Mouse (Mus musculus) midbrain, embryonic 15.5 days (tissue): ENCODE measurements around the gene Prdx5. TPM values are rescaled to one million over a fixed set of nuclear protein-coding genes. Genes with fewer than 3 reads are reported as not detected.

Experiments used
- ATAC-seq: fragments of 200-750 bp; cut with Nextera tagmentation; replicated peaks from 2 replicates; pipeline ENCODE4 v1.8.0; 2017; ENCODE audit warnings: moderate TSS enrichment
- H3K27ac ChIP-seq: fragments of 300-500 bp; sonication (generic); 2 replicates; pipeline ENCODE4 v1.5.1; 2015; ENCODE audit warnings: mild to moderate bottlenecking, inconsistent platforms
- H3K27me3 ChIP-seq: fragments of 300-500 bp; sonication (generic); replicated peaks from 2 replicates; pipeline ENCODE4 v1.6.1; 2015; ENCODE audit warnings: inconsistent platforms
- H3K36me3 ChIP-seq: fragments of 300-500 bp; sonication (generic); replicated peaks from 2 replicates; pipeline ENCODE4 v1.6.1; 2015; ENCODE audit warnings: inconsistent platforms
- H3K4me1 ChIP-seq: fragments of 300-500 bp; sonication (generic); 2 replicates; pipeline ENCODE4 v1.6.1; 2015; ENCODE audit warnings: inconsistent platforms
- H3K4me2 ChIP-seq: fragments of 300-500 bp; sonication (generic); 2 replicates; pipeline ENCODE4 v1.6.1; 2015; ENCODE audit warnings: inconsistent platforms, mild to moderate bottlenecking, moderate library complexity
- H3K4me3 ChIP-seq: fragments of 300-500 bp; sonication (generic); 2 replicates; pipeline ENCODE4 v1.5.1; 2015; ENCODE audit warnings: mild to moderate bottlenecking, inconsistent platforms
- H3K9ac ChIP-seq: fragments of 300-500 bp; sonication (generic); 2 replicates; pipeline ENCODE4 v1.6.1; 2015; ENCODE audit warnings: mild to moderate bottlenecking, inconsistent platforms
- H3K9me3 ChIP-seq: fragments of 300-500 bp; sonication (generic); 2 replicates; pipeline ENCODE4 v1.6.1; 2016; ENCODE audit warnings: inconsistent platforms
- WGBS: fragments of 180-500 bp; shearing (Covaris S2); methylation state at CpG from one replicate; pipeline ENCODE4 v1.1.7; 2015; ENCODE audit warnings: mixed read lengths; 5-methylcytosine and 5-hydroxymethylcytosine counted together
- polyA plus RNA-seq: library from polyadenylated mRNA; unstranded; fragments of >200 nt; fragmentation: Nextera tagmentation; extraction: Ambion mirVana; gene quantifications from 2 replicates; pipeline ENCODE4 v1.2.1, GENCODE M21; 2015

The Prdx5 gene
- 325 and 351 TPM in 2 replicates for polyA plus RNA-seq

DNA sequence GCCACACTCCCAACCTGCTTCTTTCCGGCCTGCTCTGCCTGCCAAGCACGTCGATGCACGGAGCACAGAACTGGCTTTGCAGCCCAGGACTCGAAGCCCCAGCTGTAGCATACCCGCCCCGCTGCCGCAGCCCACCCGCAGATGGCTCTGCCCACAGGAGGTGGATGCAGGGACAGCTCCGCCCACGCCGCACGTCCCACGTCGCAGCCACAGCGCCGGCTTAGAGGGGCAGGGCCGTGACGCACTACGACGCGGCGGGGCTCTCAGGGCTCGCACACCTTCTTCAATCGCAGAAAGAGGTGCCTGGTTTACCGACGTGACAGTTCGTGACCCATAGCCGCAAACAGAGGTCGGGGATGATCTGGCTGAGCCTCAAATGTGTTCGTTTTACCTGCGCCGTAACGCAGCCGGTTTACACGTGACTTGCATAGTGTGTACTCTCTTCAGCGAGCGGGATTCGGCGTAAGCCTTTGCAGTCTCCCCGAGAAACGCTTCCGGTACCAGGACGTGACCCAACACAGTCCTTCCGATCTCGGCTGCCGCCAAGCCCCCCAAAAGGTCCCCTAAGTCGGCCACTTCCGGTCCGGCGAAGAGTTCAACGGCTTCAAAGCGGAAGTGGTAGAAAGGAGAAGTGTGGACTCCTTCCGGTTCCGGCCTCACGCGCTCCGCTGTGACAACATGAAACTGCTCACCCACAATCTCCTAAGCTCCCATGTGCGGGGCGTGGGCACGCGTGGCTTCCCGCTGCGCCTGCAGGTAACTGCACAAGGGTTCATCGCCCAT is at the start of gene Prdx5, which contains the start of gene Trmt112:
TSS of gene Prdx5 (minus strand) at position 600 of the 783 bp plus-strand sequence.
TSS of gene Trmt112 (plus strand) at position 192 of the 783 bp plus-strand sequence.
- Histone ChIP-seq H3K9ac (peak within 1 kb of the TSS; percentile 70), H3K4me2 (peak within 1 kb of the TSS; percentile 72), H3K27ac (peak within 1 kb of the TSS; percentile 98), H3K27me3 (no peaks in the 10 kb centered on the region), H3K9me3 (no peaks in the 10 kb centered on the region), H3K4me1 (peaks cover 34% of the 10 kb centered on the region), H3K36me3 (peaks cover 18% of the 10 kb centered on the region), H3K4me3 (peak within 1 kb of the TSS; percentile 68)
- 0% methylated on average over 65 of the region's 65 CpGs for WGBS
- ATAC-seq, result peak; percentile 96

GRCm38 (mm10) chr19:6956461-6956860 is 46.6 kb upstream of the Prdx5 start:
- Histone ChIP-seq H3K9ac (no peak overlapping the region), H3K4me2 (no peak overlapping the region), H3K4me1 (peaks cover 13% of the 10 kb centered on the region), H3K9me3 (no peaks in the 10 kb centered on the region), H3K36me3 (no peaks in the 10 kb centered on the region), H3K27ac (no peak overlapping the region), H3K4me3 (no peak overlapping the region), H3K27me3 (no peaks in the 10 kb centered on the region)
- 81% methylated on average over 10 of the region's 10 CpGs for WGBS
- no peak for ATAC-seq

GRCm38 (mm10) chr19:6955424-6955823 is 45.5 kb upstream of the Prdx5 start:
- 91% methylated on average over 7 of the region's 7 CpGs for WGBS
- H3K9ac ChIP-seq, result no peak overlapping the region

GRCm38 (mm10) chr19:6954046-6954445 is 44.1 kb upstream of the Prdx5 start:
- H3K27me3 ChIP-seq, result no peaks in the 10 kb centered on the region
- WGBS, result 56% methylated on average over 9 of the region's 9 CpGs
- no peak overlapping the region for H3K27ac ChIP-seq

More at GRCm38 (mm10) chr19:6955424-6955823, 45.5 kb upstream of the Prdx5 start:
- Histone ChIP-seq H3K4me1 (peaks cover 14% of the 10 kb centered on the region), H3K27me3 (no peaks in the 10 kb centered on the region), H3K36me3 (no peaks in the 10 kb centered on the region), H3K27ac (no peak overlapping the region), H3K4me2 (no peak overlapping the region), H3K4me3 (no peak overlapping the region), H3K9me3 (no peaks in the 10 kb centered on the region)
- ATAC-seq, result no peak

GRCm38 (mm10) chr19:6952712-6953037 is 42.8 kb upstream of the Prdx5 start:
- ATAC-seq, result no peak
- no peaks in the 10 kb centered on the region for H3K27me3 ChIP-seq
- H3K4me3 ChIP-seq, result peak overlapping the region; percentile 62

More at GRCm38 (mm10) chr19:6954046-6954445, 44.1 kb upstream of the Prdx5 start:
- ATAC-seq, result no peak
- Histone ChIP-seq H3K4me1 (peaks cover 23% of the 10 kb centered on the region), H3K36me3 (no peaks in the 10 kb centered on the region), H3K4me2 (no peak overlapping the region), H3K9ac (no peak overlapping the region), H3K9me3 (no peaks in the 10 kb centered on the region), H3K4me3 (no peak overlapping the region)

GRCm38 (mm10) chr19:6951994-6952711 is 42.2 kb upstream of the Prdx5 start:
- Histone ChIP-seq H3K36me3 (no peaks in the 10 kb centered on the region), H3K27ac (peak overlapping the region; percentile 94), H3K4me3 (peak overlapping the region; percentile 62), H3K9ac (peak overlapping the region; percentile 61), H3K27me3 (no peaks in the 10 kb centered on the region), H3K9me3 (no peaks in the 10 kb centered on the region), H3K4me1 (peaks cover 23% of the 10 kb centered on the region), H3K4me2 (peak overlapping the region; percentile 90)
- 4% methylated on average over 31 of the region's 31 CpGs for WGBS
- peak; percentile 35 for ATAC-seq

More at GRCm38 (mm10) chr19:6952712-6953037, 42.8 kb upstream of the Prdx5 start:
- Histone ChIP-seq H3K9ac (peak overlapping the region; percentile 61), H3K27ac (peak overlapping the region; percentile 94), H3K36me3 (no peaks in the 10 kb centered on the region), H3K4me2 (peak overlapping the region; percentile 90), H3K4me1 (peaks cover 23% of the 10 kb centered on the region), H3K9me3 (no peaks in the 10 kb centered on the region)
- 19% methylated on average over 3 of the region's 3 CpGs for WGBS

DNA sequence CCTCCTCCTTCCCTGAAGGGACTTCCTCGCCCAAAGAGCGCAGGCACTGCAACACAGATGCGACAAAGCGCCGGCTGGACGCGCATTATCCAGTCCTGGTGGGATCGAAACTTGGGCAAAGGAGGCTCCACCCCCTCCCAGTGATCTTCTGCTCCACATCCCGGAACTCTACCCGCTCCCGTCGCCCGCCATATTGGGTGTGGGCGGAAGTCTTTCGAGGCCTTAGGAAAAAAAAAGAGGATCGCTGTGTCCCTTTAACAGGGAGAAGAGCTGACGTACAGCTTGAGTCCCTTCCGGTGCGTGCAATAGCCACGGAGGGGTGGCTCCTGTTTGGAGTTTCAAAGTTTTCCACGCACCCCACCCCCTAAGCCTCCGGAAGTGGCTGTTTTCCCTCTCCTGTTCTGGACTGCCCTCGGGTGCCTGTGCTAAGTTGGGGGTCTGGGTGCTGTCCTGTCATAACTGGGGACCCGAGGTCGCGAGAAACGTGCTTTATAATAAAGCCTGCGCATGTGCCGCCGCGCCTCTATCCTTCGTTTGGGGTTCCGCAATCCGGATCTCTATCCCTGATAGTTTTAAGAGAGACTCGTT is 41.6 kb upstream of the Prdx5 start:
- Histone ChIP-seq H3K4me1 (peaks cover 23% of the 10 kb centered on the region), H3K4me3 (peak overlapping the region; percentile 62), H3K36me3 (no peaks in the 10 kb centered on the region), H3K9ac (peak overlapping the region; percentile 69), H3K27me3 (no peaks in the 10 kb centered on the region), H3K4me2 (peak overlapping the region; percentile 90), H3K9me3 (no peaks in the 10 kb centered on the region), H3K27ac (peak overlapping the region; percentile 94)
- peak; percentile 86 for ATAC-seq
- WGBS, result under 1% methylated on average over 35 of the region's 35 CpGs

- no peaks in the 10 kb centered on the region for H3K9me3 ChIP-seq
- H3K9ac ChIP-seq, result peak overlapping the region; percentile 69
- under 1% methylated on average over 28 of the region's 28 CpGs for WGBS
- no peaks in the 10 kb centered on the region for H3K27me3 ChIP-seq
- 0 out of 2 replicates have a peak, but pooled peaks cover 3% of the 10 kb centered on the region for H3K36me3 ChIP-seq
- peak overlapping the region; percentile 62 for H3K4me3 ChIP-seq
- peak overlapping the region; percentile 94 for H3K27ac ChIP-seq
- H3K4me1 ChIP-seq, result peaks cover 23% of the 10 kb centered on the region
- peak; percentile 57 for ATAC-seq
- peak overlapping the region; percentile 90 for H3K4me2 ChIP-seq
Measured at GRCm38 (mm10) chr19:6950613-6951153, 40.8 kb upstream of the Prdx5 start.

- H3K4me2 ChIP-seq, result peak overlapping the region; percentile 90
- H3K27me3 ChIP-seq, result no peaks in the 10 kb centered on the region
- 51% methylated on average over 5 of the region's 5 CpGs for WGBS
- peak overlapping the region; percentile 62 for H3K4me3 ChIP-seq
- no peak for ATAC-seq
- H3K4me1 ChIP-seq, result peaks cover 23% of the 10 kb centered on the region
- peak overlapping the region; percentile 69 for H3K9ac ChIP-seq
- peak overlapping the region; percentile 94; the same call in 1 of the 2 replicates for H3K27ac ChIP-seq
- 0 out of 2 replicates have a peak, but pooled peaks cover 3% of the 10 kb centered on the region for H3K36me3 ChIP-seq
- H3K9me3 ChIP-seq, result no peaks in the 10 kb centered on the region
Measured at GRCm38 (mm10) chr19:6949951-6950350, 40.0 kb upstream of the Prdx5 start.

- no peak for ATAC-seq
- Histone ChIP-seq H3K9ac (no peak overlapping the region), H3K4me1 (peaks cover 23% of the 10 kb centered on the region), H3K4me3 (no peak overlapping the region; the same call in 1 of the 2 replicates), H3K4me2 (no peak overlapping the region), H3K27ac (no peak overlapping the region), H3K9me3 (no peaks in the 10 kb centered on the region), H3K27me3 (no peaks in the 10 kb centered on the region), H3K36me3 (0 out of 2 replicates have a peak, but pooled peaks cover 3% of the 10 kb centered on the region)
- WGBS, result 89% methylated on average over 5 of the region's 5 CpGs
Measured at GRCm38 (mm10) chr19:6949532-6949931, 39.6 kb upstream of the Prdx5 start.

GRCm38 (mm10) chr19:6948186-6948585 is 38.3 kb upstream of the Prdx5 start:
- ATAC-seq, result no peak
- Histone ChIP-seq H3K9me3 (no peaks in the 10 kb centered on the region), H3K9ac (no peak overlapping the region), H3K27ac (no peak overlapping the region), H3K4me2 (no peak overlapping the region), H3K36me3 (0 out of 2 replicates have a peak, but pooled peaks cover 3% of the 10 kb centered on the region), H3K27me3 (no peaks in the 10 kb centered on the region), H3K4me3 (no peak overlapping the region), H3K4me1 (peaks cover 26% of the 10 kb centered on the region)
- 83% methylated on average over 4 of the region's 4 CpGs for whole genome bisulfite sequencing
